Mouse (Mus musculus) testis, adult 2 months (tissue): ENCODE results near the gene Mtnr1b.

ENCODE experiments used
- CTCF ChIP-seq: fragments of 200-500 bp; IDR thresholded peaks from 2 replicates; pipeline ENCODE4 v1.5.1; 2012; ENCODE audit warnings: low read depth, mild to moderate bottlenecking, inconsistent platforms, low read length, moderate library complexity; ENCODE audit not compliant: control insufficient read depth, insufficient read depth, insufficient replicate concordance
- POLR2A ChIP-seq: fragments of 200-500 bp; IDR thresholded peaks from 2 replicates; pipeline ENCODE4 v1.6.1; 2012; ENCODE audit warnings: low read depth, mild to moderate bottlenecking, inconsistent platforms, low read length, moderate library complexity; ENCODE audit not compliant: control insufficient read depth

DNA sequence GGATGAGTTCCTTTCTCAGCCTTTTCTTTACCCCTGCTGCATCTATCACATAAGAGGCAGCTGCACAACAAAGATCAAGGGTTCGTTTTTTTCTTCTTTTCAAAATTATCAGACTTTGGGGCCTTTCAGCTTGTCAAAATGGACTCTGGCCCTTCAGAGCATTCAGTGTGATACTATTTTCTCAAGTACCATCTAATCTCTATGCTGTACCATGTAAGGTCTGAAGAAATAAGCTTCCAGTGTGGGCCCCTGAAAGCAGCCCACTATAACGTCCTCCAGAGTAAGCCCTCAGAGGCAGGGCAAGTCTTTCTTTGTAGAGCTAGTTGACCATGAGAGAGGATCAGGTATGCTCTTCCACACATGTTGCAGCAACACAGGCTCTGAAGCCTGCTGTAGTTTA lies 87.7 kb downstream of the Mtnr1b start:
- TF ChIP-seq POLR2A, result no peak
- TF ChIP-seq CTCF, result no peak
